Mouse (Mus musculus): Measurements from ENCODE around the gene Mical1.

Gene Mical1

DNA sequence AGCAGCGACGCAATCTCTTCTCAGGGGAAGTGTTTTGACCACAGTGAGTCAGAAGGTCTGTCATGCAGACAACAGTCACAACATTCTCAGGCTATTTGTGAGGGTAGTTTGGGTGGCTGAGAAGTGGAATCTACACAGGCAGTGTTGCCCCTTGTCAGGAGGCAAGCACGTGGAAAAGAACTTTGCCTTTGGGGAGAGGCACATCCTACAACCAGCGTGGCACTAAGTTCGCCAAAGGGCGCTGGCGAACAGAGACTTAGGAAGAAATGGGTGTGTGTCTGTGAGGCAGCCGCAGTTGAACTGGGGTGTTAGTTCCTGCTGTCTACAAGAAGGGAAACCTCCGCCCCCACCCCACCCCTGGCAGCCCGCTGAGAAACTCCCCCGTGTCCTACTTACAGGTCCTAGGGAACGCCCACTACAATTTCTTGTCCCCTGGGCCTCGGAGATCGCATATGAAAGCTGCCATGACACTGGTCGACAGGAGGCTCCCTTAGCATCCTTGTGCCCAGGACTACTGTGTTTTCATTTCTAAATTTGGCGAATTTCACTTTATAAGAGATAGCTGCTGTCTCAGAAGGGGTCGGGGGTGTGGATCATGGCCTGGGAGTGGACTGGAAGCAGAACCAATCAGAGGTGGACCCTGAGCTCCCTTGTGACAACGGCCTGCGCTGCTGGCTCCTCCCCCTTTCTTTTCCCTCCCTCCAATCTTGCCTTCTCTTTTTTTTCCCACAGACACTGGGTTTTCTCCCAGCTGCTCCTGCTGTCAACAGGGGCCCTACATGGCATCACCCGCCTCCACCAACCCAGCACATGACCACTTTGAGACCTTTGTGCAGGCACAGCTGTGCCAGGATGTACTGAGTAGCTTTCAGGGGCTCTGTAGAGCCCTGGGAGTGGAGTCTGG, 1.4 kb downstream of the Mical1 start:
- peak; percentile 59 for DNase-seq (ENCODE audit: low spot score)

DNA sequence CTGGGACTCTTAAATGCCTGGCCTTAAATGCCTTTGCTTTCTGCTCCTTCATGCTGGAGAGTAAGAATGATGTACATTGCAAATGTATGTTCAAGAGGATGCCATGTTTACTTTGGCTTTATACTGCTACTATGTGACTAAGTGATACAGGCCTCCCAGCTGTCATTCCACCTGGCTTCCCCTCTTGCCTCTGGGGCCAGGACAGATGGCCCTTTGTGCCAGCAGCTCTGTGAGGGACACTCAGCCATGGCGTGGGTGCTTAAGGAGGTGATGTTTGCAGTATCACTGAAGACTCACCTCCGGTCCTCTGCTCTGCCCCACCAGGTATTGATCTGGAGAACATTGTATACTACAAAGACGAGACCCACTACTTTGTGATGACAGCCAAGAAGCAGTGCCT, 3.8 kb downstream of the Mical1 start:
- no peak for DNase-seq (ENCODE audit: low spot score)

DNA sequence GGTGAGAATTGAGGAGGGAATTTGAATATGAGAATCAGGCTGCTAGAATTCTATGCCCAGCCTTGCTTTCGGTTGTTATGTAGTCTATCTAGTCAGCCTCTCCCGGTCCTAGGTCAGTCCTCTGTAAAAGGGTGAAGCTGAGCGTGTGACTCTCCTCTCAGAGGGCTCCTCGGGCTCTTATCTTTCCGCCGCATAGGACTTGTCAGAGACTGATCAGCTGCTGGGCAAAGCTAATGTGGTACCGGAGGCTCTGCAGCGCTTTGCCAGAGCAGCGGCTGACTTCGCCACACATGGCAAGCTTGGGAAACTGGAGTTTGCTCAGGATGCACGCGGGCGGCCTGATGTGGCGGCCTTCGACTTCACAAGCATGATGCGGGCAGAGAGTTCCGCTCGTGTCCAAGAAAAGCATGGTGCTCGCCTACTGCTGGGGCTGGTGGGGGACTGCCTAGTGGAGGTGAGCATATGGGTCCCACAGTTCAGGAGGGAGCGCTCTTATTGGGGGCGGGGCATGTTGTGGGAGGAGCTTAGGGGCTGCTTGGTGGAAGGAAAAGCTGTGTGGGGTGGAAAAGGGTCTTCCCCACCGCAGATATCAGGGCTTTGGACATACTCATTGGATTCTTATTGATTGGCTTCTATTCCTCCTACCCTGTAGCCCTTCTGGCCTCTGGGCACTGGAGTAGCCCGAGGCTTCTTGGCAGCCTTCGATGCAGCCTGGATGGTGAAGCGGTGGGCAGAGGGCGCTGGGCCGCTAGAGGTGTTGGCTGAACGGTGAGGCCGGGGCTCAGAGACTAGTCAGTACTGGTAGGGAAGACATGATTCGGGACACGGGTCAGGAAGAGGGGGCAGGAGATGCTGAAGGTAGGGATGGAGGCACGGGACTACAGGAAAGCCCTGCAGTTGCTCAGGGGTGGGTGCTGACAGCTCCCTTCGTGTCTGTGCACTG, 5.1 kb downstream of the Mical1 start:
- DNase-seq (ENCODE audit: low spot score): no peak

DNA sequence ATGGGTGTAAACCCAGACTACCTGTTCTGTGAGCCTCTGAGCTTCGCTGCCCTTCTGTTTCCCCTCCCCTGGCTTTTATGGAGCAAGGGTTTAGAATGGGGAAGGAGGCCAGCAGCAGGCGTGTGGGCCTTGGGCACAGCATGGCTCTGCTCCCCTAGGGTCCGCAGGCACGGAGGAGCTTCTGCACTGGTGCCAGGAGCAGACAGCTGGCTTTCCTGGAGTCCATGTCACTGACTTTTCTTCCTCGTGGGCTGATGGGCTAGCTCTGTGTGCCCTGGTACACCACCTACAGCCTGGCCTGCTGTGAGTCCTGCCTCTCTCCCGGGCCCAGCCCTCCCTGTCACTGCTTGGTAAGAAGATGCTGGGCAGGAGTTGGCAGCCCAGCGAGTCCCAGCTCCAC, 6.3 kb downstream of the Mical1 start:
- DNase-seq (ENCODE audit: low spot score): no peak

GRCm38 (mm10) chr10:41485778-41486177, 9.7 kb downstream of the Mical1 start:
- DNase-seq (ENCODE audit: low spot score): no peak

DNA sequence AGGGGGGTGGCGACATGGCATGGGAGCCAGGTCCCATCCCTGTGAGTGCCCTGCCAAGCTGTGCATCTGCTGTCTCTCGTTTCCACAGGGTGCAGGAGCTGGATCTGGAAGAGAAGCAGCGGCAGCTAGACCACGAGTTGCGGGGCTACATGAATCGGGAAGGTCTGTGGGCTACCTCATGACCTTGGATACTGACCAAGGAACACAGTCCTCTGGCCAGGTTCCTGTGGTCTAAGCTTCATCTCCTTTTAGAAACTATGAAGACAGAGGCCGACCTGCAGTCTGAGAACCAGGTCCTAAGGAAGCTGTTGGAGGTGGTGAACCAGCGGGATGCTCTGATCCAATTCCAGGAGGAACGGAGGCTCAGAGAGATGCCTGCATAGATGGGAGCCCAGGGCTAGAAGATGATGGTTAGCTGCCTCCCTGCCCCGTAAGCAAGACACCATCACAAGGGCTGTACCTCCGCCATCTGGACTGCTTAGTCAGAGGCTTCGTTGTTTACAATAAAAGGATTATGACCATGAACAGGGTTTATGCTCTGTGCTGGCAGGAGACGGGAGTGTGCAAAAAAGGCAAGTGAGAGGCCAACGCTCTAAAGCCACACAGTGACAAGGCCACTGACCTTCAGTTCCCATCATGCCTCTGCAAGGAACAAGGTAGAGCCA, 10.5 kb downstream of the Mical1 start:
- no peak for DNase-seq (ENCODE audit: low spot score)

GRCm38 (mm10) chr10:41488877-41489276, 12.8 kb downstream of the Mical1 start:
- DNase-seq (ENCODE audit: low spot score): no peak

DNA sequence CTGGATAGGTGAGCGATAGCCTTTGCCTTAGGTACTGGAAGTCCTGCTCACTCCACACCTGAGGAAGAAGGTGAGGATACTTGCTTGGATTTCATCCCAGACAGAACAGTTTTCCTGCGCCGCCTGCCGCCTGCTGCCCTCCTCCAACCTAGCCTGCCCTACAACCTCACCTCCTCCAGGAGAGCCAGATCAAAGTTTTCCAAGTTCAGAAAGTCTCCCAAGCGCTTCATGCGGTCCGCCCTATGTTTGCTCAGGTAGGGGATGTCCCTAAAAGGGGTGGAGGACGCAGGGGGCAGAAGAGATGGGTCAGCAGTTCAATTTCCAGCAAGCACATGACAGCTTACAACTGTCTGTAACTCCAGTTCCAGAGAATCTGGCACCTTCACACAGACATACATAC, 13.2 kb downstream of the Mical1 start:
- no peak for DNase-seq (ENCODE audit: low spot score)

DNA sequence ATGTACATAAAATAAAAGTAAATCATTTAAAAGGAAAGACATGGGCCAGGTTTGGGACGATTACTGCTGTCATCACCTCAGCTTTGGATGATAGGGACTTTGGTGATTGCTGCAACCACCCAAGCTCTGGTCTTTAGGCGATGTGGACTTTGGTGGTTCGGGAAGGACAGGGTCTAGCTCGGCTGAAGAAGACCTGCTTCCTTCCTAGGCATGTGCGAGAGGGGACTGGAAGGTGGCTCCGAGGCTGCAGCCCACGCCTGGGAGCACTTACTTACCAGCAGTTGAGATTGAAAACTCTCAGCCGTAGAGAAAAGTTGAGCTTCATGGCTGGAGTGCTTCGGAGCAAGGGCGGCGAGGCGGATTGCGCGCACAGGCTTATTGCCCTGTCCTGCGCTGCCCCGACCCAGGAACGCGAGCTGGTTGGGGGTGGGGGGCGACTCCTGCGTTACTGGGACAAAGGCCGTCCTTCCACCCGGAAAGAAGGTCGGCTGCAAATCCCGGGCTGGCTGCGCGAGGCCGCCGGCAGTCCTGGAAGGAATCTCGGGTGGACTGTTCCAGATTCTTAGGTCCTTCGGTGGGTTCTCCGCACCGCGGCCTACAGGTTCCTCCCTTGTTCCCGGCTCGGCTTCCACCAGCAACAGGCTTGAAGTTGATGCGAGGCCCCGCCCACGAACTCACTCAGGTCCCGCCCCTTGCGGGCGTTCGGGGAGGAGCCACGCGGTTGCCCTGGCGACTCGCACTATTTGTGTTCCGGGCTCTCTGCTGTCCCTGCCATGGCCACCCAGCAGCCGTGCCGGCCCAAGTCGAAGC, 13.8 kb downstream of the Mical1 start, which contains the start of the genes Smpd2 and Ppil6:
Gene Smpd2 (minus strand): TSS at position 662 of the 810 bp plus-strand sequence.
Gene Ppil6 (plus strand): TSS at position 732 of the 810 bp plus-strand sequence.
- peak; percentile 91 for DNase-seq (ENCODE audit: low spot score)

GRCm38 (mm10) chr10:41490518-41490873, 14.4 kb downstream of the Mical1 start:
- no peak for DNase-seq (ENCODE audit: low spot score)

GRCm38 (mm10) chr10:41491111-41491510, 15.0 kb downstream of the Mical1 start:
- no peak for DNase-seq (ENCODE audit: low spot score)

DNA sequence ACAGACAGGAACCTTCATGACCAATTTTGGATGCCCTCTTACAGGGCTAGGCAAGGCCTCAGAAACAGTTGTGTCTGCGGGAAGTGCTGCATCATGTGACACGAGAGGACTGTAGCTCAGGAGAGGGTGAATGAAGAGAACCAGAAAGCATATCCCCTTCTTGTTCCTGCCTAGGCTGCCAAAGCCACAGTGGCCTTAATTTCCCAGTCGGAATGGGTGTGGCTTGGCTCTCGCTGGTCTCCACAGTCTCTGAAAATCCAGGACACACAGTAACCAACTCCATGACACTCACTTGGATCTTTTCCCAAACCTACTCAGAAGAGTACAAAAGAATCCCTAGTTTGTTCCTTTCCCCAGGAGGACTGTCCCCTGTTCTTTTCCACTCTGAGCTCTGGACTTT, 24.8 kb downstream of the Mical1 start:
- DNase-seq (ENCODE audit: low spot score): no peak

- DNase-seq (ENCODE audit: low spot score): no peak
These were observed 28.9 kb downstream of the Mical1 start for GRCm38 (mm10) chr10:41504996-41505395.

DNA sequence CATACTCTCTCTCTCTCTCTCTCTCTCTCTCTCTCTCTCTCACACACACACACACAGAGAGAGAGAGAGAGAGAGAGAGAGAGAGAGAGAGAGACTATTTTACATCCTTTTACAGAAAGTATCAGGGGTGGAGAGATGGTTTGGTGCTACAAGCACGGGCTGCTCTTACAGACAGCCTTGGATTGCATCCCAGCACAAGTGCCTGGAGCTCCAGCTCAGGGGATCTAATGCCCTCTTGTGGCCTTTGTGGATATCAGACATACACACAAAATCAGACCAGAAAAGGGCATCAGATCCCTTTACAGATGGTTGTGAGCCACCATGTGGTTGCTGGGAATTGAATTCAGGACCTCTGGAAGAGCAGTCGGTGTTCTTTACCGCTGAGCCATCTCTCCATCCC, 29.3 kb downstream of the Mical1 start:
- peak; percentile 50 for DNase-seq (ENCODE audit: low spot score)

DNA sequence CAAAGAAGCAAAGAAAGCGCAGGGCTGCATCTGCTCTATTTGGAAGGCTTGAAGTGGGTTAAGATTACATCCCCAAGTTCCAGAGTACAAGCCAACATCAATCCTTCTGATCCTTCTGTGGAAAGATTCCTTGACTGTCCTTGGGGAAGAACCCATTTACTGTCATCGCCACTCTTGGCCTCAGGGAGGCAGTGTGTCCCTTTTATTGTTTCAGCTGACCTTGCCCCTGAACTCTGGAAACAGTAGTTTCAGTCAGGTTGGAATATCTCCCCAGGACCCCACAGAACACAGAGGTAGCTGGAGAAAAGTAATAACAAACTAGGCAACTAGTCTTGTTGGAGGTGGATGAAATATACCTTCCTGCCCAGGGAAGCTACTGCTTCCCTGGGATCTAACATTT, 33.0 kb downstream of the Mical1 start:
- DNase-seq (ENCODE audit: low spot score): no peak

GRCm38 (mm10) chr10:41514301-41514700, 38.2 kb downstream of the Mical1 start:
- DNase-seq (ENCODE audit: low spot score): no peak

- DNase-seq (ENCODE audit: low spot score): no peak
These were observed 38.8 kb downstream of the Mical1 start for GRCm38 (mm10) chr10:41514921-41515320.

- peak; percentile 61 for DNase-seq (ENCODE audit: low spot score)
These were observed 42.4 kb downstream of the Mical1 start for GRCm38 (mm10) chr10:41518508-41518980.

- peak; percentile 86 for DNase-seq (ENCODE audit: low spot score)
These were observed 43.0 kb downstream of the Mical1 start, which contains the start of gene Cd164 for GRCm38 (mm10) chr10:41518981-41519618. Gene Cd164 (plus strand): TSS chr10:41519414.

- no peak for DNase-seq (ENCODE audit: low spot score)
These were observed 43.7 kb downstream of the Mical1 start for GRCm38 (mm10) chr10:41519640-41520409.

Measured in ovary, adult 18-20 months (tissue).